Mouse (Mus musculus) midbrain, embryonic 12.5 days (tissue): ENCODE data around the gene Atg9a. TPM values are rescaled to one million over a fixed set of nuclear protein-coding genes. Genes with fewer than 3 reads are reported as not detected.
A peak's percentile ranks its signal among the peaks of the same experiment; 100 is the strongest.

Experiments
- ATAC-seq: fragments of 200-750 bp; cut with Nextera tagmentation; 2 replicates; pipeline ENCODE4 v1.8.0; 2017; ENCODE audit warnings: low read depth, moderate TSS enrichment, moderate library complexity; ENCODE audit not compliant: low FRiP score
- H3K27ac ChIP-seq: fragments of 300-500 bp; sonication (generic); replicated peaks from 2 replicates; pipeline ENCODE4 v1.5.1; 2016; ENCODE audit warnings: mild to moderate bottlenecking
- H3K27me3 ChIP-seq: fragments of 300-500 bp; sonication (generic); 2 replicates; pipeline ENCODE4 v1.6.1; 2016; ENCODE audit warnings: mild to moderate bottlenecking
- H3K36me3 ChIP-seq: fragments of 300-500 bp; sonication (generic); 2 replicates; pipeline ENCODE4 v1.6.1; 2016
- H3K4me1 ChIP-seq: fragments of 300-500 bp; sonication (generic); 2 replicates; pipeline ENCODE4 v1.6.1; 2016
- H3K4me2 ChIP-seq: fragments of 300-500 bp; sonication (generic); replicated peaks from 2 replicates; pipeline ENCODE4 v1.6.1; 2016; ENCODE audit warnings: mild to moderate bottlenecking, moderate library complexity
- H3K4me3 ChIP-seq: fragments of 300-500 bp; sonication (generic); 2 replicates; pipeline ENCODE4 v1.5.1; 2016; ENCODE audit warnings: mild to moderate bottlenecking
- H3K9ac ChIP-seq: fragments of 300-500 bp; sonication (generic); replicated peaks from 2 replicates; pipeline ENCODE4 v1.6.1; 2016; ENCODE audit warnings: mild to moderate bottlenecking, moderate library complexity
- H3K9me3 ChIP-seq: fragments of 300-500 bp; sonication (generic); 2 replicates; pipeline ENCODE4 v1.6.1; 2016; ENCODE audit warnings: mild to moderate bottlenecking
- WGBS: fragments of 180-500 bp; shearing (Covaris S2); methylation state at CpG from one replicate; pipeline ENCODE4 v1.1.7; 2016; 5-methylcytosine and 5-hydroxymethylcytosine counted together
- polyA plus RNA-seq: library from polyadenylated mRNA; unstranded; fragments of >200 nt; fragmentation: Nextera tagmentation; extraction: Ambion mirVana; gene quantifications from 2 replicates; pipeline ENCODE4 v1.2.1, GENCODE M21; 2016

The Atg9a gene
- polyA plus RNA-seq, 1 experiment from 2014 or later = 35.5 TPM

DNA sequence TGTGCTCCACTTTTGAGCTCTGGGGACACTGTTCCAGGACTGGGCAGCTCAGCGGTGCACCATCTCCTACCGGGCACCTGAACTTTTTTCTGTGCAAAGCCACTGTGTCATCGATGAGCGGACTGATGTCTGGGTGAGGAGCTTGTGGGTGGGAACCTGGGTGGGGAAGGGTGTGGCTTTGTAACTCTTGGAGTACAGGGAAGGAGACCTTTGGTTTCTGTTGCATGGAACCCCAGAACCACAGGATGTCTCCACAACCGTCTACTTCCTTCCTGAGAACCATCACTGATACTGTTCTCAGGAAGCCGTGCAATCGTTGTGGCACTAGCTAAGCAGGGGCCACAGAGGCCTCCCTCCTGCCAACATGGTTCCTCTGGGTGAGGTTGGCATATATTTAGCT, 21.1 kb upstream of the Atg9a start:
- Histone ChIP-seq H3K4me3 (no peak overlapping the region), H3K27me3 (peaks cover 37% of the 10 kb centered on the region), H3K9me3 (no peaks in the 10 kb centered on the region), H3K4me2 (no peak overlapping the region), H3K9ac (no peak overlapping the region), H3K36me3 (peaks cover 43% of the 10 kb centered on the region), H3K4me1 (peaks cover 44% of the 10 kb centered on the region), H3K27ac (no peak overlapping the region)
- ATAC-seq = no peak
- 89% methylated on average over 7 of the region's 7 CpGs for WGBS

DNA sequence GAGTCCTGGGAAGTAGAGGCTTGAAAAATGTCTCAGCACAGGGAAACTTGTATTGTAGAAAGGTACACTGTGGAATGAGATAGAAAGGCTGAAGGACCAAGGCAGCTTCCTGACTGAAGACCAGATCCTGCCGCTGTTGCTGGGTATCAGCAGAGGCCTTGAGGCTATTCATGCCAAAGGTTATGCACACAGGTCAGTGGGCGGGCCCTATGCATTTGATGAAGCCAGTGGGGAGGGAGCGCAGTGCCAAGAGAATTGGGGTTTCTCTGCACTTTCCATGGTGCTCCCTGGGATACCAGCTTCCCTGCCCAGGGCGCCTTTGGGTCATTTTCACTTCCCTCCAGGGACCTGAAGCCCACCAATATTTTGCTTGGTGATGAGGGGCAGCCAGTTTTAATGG, 20.5 kb upstream of the Atg9a start:
- 88% methylated on average over 4 of the region's 4 CpGs for WGBS
- Histone ChIP-seq H3K27ac (no peak overlapping the region), H3K27me3 (peaks cover 32% of the 10 kb centered on the region), H3K4me3 (no peak overlapping the region), H3K4me1 (peaks cover 41% of the 10 kb centered on the region), H3K9ac (no peak overlapping the region), H3K4me2 (no peak overlapping the region; the same call in 1 of the 2 replicates), H3K9me3 (no peaks in the 10 kb centered on the region), H3K36me3 (peaks cover 43% of the 10 kb centered on the region)
- no peak for ATAC-seq

DNA sequence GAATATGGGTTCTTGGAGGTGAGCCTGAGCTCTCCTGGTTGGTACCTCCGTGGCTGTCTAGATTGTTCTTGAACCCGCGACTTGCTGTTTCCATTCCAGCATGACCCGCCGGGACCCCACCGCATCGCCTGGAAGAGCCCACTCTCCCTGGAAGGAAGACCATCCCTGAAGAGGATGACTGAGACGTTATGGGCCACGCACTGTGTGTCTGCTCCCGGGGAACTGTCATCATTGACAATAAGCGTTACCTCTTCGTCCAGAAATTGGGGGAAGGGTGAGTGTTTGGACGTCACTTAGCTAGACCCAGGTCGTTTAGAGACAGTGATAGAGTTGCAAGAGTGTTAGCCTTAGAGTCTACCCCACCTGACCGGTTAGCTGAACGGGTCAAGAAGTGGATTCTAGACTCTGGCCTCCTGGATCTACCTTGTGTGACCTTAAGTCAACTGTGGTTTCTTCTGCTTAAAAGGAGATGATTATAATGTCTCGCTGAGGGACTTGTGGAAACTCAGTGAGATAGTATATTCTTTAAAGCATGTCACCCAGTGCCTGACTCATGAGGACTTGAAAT, 19.2 kb upstream of the Atg9a start:
- Histone ChIP-seq H3K4me1 (peaks cover 41% of the 10 kb centered on the region), H3K27me3 (peaks cover 19% of the 10 kb centered on the region), H3K36me3 (peaks cover 43% of the 10 kb centered on the region), H3K9ac (peak overlapping the region; percentile 95), H3K9me3 (no peaks in the 10 kb centered on the region), H3K4me2 (peak overlapping the region; percentile 98), H3K4me3 (peak overlapping the region; percentile 77), H3K27ac (no peak overlapping the region)
- 12% methylated on average over 17 of the region's 17 CpGs for WGBS
- ATAC-seq = peak; percentile 48; the same call in 1 of the 2 replicates

DNA sequence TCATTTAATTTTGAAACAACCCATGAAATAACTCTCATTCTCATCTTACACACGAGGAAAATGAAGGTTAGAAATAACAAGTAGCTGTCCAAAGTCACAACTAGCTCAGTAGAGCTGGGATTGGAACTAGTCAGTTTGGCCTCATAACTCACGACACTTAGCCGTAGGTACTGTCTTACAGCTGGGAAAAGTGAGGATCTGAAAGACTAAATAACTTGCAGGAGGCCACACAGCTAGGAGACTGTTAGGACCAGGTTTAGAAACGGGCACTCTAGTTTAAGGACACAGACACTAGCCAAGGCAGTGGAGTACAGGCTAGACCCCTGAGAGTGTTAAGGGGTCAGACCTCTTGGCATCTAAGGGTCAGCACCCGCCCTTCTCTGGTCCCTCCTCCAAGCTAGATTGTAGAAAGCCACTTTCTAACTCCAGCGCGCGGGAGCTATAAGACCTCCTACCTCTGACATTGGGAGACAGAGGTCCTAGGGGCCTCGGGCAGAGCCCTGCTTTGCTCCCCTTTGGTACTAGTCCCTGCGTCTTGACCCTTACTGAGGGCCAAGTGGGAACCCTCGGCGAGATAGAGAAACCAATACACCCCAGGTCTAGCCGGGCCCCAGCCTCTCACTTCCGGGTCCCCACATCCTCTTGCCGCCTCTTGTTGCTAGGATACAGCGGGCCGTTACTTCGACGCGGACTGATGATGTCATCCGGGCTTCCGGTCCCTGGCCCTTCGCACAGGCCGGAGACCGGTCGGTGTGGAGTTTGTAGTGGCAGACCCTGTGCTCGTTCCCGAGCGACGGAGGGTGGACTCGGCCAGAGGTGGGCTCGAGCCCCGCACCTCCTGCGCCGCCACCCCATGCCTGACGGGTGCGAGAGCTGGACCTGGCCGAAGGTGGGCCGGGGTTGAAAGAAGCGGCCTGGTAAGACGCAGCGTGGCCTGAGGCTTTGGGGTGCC, 18.4 kb upstream of the Atg9a start, which contains the start of the genes Glb1l and Stk16:
Gene Glb1l (minus strand): TSS at position 678 of the 952 bp plus-strand sequence.
Gene Stk16 (plus strand): TSS at position 703 of the 952 bp plus-strand sequence.
- H3K9ac ChIP-seq = peak within 1 kb of the TSS; percentile 95
- 0 out of 2 replicates have a peak within 1 kb of the TSS, but pooled peaks have one; percentile 46 for H3K27ac ChIP-seq
- H3K4me3 ChIP-seq = peak within 1 kb of the TSS; percentile 77
- H3K4me2 ChIP-seq = peak within 1 kb of the TSS; percentile 98
- H3K27me3 ChIP-seq = peaks cover 12% of the 10 kb centered on the region
- ATAC-seq = peak; percentile 96
- no peaks in the 10 kb centered on the region for H3K9me3 ChIP-seq
- 6% methylated on average over 42 of the region's 42 CpGs for WGBS
- H3K4me1 ChIP-seq = peaks cover 41% of the 10 kb centered on the region
- H3K36me3 ChIP-seq = peaks cover 37% of the 10 kb centered on the region

DNA sequence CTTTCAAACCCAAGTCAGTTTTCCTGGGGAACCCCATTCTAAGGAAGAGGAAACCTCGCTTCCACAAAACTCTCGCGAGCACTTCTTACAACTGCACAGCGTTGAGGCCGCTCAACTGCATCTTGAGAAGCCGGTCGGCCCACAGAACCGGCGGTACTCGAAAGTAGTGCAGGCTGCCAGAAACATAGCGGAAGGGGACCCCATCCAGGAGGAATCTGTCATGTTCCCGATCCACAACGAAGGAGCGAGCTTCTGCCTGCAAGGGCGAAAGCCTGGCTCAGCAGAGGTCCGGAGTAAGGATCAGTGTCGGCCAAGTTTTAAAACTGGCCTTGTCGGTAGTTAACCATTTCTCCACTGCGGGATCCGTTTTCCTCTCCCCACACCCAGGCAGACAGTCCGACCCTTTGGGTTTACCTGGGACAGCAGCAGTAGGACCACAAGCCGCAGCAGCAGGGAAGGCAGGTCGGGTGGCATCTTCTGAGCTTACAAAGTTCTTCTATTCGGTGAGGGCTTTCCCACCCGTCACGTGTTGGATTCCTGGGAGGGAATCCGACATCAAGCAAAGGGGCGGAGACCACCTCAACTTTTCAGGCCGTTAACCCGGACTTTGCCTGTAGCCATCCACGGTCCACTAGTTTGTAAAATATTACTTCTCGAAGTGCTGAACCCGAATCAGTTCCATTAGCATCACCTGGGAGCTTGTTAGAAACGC, 17.1 kb upstream of the Atg9a start:
- WGBS = 14% methylated on average over 34 of the region's 34 CpGs
- Histone ChIP-seq H3K27ac (no peak overlapping the region), H3K36me3 (peaks cover 24% of the 10 kb centered on the region), H3K4me1 (peaks cover 41% of the 10 kb centered on the region), H3K9me3 (no peaks in the 10 kb centered on the region), H3K9ac (peak overlapping the region; percentile 51), H3K4me3 (peak overlapping the region; percentile 37), H3K27me3 (peaks cover 12% of the 10 kb centered on the region), H3K4me2 (peak overlapping the region; percentile 98)
- ATAC-seq = no peak

DNA sequence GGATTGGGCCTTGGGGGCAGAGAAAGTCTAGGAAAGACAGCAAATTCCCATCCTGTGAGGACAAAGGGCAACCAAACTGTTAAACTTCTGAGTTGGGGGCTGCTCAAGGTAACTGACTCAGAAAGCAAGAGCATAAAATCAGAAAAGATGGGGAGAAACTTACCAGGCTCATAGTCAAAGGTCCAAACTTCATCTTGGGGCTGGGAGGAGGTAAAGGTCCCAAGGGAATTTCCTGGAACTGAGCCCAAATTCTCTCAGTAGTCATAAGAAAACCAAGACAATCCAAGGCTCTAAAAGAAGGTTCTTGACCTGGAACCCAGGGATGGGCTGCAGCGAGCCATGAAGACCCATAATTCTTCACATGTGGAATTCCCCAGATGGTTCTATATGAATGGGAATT, 9.2 kb upstream of the Atg9a start:
- Histone ChIP-seq H3K27ac (no peak overlapping the region), H3K27me3 (no peaks in the 10 kb centered on the region), H3K9me3 (no peaks in the 10 kb centered on the region), H3K4me2 (no peak overlapping the region), H3K4me3 (no peak overlapping the region), H3K9ac (no peak overlapping the region), H3K4me1 (no peaks in the 10 kb centered on the region), H3K36me3 (peaks cover 42% of the 10 kb centered on the region)
- 91% methylated on average over 1 of the region's 1 CpGs for WGBS
- no peak for ATAC-seq

DNA sequence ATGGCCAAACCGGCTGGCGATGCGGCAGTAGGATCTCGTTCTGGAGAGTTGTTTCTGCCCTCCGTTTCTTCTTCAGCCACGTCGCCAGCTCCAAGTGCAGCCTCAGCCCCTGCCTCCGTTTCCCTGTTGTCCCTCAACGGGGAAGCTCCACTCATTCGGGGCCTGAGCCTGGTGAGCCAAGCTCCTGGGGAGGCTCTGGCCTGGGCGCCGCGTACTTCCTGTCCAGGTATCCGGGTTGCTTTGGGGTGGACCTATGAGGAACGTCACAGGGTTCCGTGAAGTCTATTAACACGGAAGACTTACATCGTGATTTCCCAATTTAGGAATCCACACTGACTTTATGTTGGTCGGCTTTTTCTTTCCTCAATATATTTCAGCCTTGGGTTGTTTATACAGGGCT, 456 bp upstream of the Atg9a start:
- H3K9ac ChIP-seq = peak overlapping the region; percentile 81
- peak overlapping the region; percentile 68 for H3K4me3 ChIP-seq
- H3K9me3 ChIP-seq = no peaks in the 10 kb centered on the region
- no peaks in the 10 kb centered on the region for H3K27me3 ChIP-seq
- under 1% methylated on average over 19 of the region's 19 CpGs for WGBS
- no peak for ATAC-seq
- peak overlapping the region; percentile 87 for H3K27ac ChIP-seq
- peaks cover 24% of the 10 kb centered on the region for H3K4me1 ChIP-seq
- H3K36me3 ChIP-seq = peaks cover 30% of the 10 kb centered on the region
- H3K4me2 ChIP-seq = peak overlapping the region; percentile 96

DNA sequence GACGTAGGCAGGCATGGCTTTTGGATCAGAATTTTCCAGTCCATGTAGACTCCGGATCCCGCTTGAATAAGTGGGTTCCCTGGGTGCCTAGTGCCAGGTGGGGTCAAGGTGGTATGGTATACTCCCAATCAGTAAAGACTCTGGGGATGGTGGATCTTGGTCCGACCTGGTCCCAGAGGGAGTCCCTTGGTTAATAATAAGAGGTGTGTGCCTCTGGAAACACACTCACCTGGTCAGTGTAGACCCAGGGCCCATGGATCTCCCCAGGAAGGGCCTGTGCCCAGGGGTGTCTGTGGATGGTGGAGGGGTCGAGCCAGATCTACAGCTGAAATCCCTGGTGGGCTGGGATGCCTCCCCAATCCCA, 756 bp downstream of the Atg9a start:
- no peak for ATAC-seq
- 41% methylated on average over 5 of the region's 5 CpGs for WGBS
- Histone ChIP-seq H3K9ac (peak overlapping the region; percentile 83), H3K27ac (peak overlapping the region; percentile 87), H3K4me1 (peaks cover 24% of the 10 kb centered on the region), H3K4me2 (peak overlapping the region; percentile 96), H3K36me3 (peaks cover 29% of the 10 kb centered on the region), H3K9me3 (no peaks in the 10 kb centered on the region), H3K4me3 (peak overlapping the region; percentile 68), H3K27me3 (no peaks in the 10 kb centered on the region)

DNA sequence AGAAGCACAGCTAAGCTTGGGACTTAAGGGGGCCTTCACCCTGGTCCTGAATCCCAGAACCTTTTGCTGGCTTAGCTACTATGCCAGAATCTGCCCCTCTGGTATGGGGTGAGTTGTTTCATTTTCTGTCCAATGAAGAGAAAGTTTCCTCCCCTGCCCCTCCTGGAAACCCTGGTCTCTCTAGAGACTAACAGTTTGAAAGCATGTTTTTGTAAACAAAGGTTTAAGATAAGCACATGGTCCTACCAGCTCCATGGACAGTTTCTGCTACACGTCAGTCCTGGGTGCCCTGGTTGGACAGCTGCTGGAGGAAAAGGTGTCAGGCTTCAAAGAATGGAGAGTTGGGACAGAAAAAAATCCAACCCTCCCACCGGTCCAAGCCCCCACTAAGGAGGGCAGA, 1.4 kb downstream of the Atg9a start:
- WGBS = 77% methylated on average over 2 of the region's 2 CpGs
- Histone ChIP-seq H3K27ac (no peak overlapping the region), H3K9me3 (no peaks in the 10 kb centered on the region), H3K9ac (peak overlapping the region; percentile 31; the same call in 1 of the 2 replicates), H3K36me3 (peaks cover 29% of the 10 kb centered on the region), H3K27me3 (no peaks in the 10 kb centered on the region), H3K4me3 (no peak overlapping the region), H3K4me1 (peaks cover 24% of the 10 kb centered on the region), H3K4me2 (peak overlapping the region; percentile 96)
- no peak for ATAC-seq

DNA sequence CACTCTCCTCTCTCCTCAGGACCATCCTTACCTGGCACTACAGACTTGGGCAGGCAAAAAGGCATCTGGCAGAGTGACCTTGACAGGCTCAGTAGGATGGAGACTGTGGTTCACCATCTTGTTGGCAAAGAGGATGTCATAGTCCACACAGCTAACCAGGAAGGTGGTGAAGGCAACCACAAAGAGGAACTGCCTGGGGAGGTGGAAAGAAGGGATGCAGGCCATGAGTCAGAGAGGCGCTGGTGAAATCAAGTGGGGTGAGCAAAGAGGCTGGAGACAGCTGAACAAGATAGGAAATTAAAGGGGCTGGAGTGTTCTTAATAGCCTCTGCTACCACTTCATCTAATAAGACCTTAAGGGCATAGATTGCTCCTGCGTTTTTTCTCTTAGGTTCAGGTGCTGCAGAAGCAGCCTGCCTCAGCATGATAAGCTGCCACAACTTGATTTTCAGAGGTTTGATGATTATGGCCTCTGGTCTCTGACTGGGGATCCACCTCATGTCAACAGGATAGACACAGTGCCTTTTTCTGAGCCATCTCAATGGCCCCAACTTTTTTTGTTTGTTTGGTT, 4.0 kb downstream of the Atg9a start:
- Histone ChIP-seq H3K4me2 (no peak overlapping the region), H3K9me3 (no peaks in the 10 kb centered on the region), H3K36me3 (peaks cover 48% of the 10 kb centered on the region), H3K27ac (no peak overlapping the region), H3K4me3 (no peak overlapping the region), H3K9ac (no peak overlapping the region), H3K27me3 (no peaks in the 10 kb centered on the region), H3K4me1 (peaks cover 20% of the 10 kb centered on the region)
- ATAC-seq = no peak
- WGBS = 91% methylated on average over 2 of the region's 2 CpGs

DNA sequence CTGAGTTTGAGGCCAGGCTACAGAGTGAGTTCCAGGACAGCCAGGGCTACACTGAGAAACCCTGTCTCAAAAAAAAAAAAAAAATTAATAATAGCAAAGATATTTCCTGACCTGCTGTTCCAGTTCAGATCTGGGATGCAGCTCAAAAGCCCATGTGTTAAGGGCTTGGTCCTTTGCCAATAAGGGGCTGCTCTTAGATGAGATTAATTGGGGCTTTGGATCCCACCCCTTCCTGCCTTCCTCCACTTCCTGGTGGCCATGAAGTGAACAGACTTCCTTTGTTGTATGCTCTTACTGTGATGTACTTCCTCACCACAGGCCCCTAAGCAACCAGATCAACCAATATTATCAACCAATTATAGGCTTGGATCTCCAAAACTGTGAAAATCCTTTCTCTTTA, 4.9 kb downstream of the Atg9a start:
- Histone ChIP-seq H3K4me2 (no peak overlapping the region), H3K9ac (no peak overlapping the region), H3K36me3 (peaks cover 57% of the 10 kb centered on the region), H3K4me1 (peaks cover 17% of the 10 kb centered on the region), H3K27me3 (no peaks in the 10 kb centered on the region), H3K9me3 (no peaks in the 10 kb centered on the region), H3K4me3 (no peak overlapping the region), H3K27ac (no peak overlapping the region)
- ATAC-seq = no peak
